Mouse (Mus musculus) stomach, postnatal 0 days (tissue): Measurements from ENCODE around the gene Rhobtb3. TPM values are rescaled to one million over a fixed set of nuclear protein-coding genes. Genes with fewer than 3 reads are reported as not detected.

ENCODE experiments used
- ATAC-seq: fragments of 200-750 bp; cut with Nextera tagmentation; 2 replicates; pipeline ENCODE4 v1.8.0; 2017; ENCODE audit not compliant: low FRiP score, low TSS enrichment
- DNase-seq: peaks from one replicate; pipeline ENCODE4 v3.0.0-alpha.2; 2016; ENCODE audit warnings: low spot score
- H3K27ac ChIP-seq: fragments of 300-500 bp; sonication (generic); replicated peaks from 2 replicates; pipeline ENCODE4 v1.5.1; 2014; ENCODE audit warnings: mild to moderate bottlenecking, control low read depth
- H3K27me3 ChIP-seq: fragments of 300-500 bp; sonication (generic); 2 replicates; pipeline ENCODE4 v1.6.1; 2014; ENCODE audit warnings: low read length; ENCODE audit not compliant: control insufficient read depth, insufficient read depth
- H3K36me3 ChIP-seq: fragments of 300-500 bp; sonication (generic); 2 replicates; pipeline ENCODE4 v1.6.1; 2014; ENCODE audit warnings: low read length, mixed read lengths; ENCODE audit not compliant: control insufficient read depth, insufficient read depth
- H3K4me1 ChIP-seq: fragments of 300-500 bp; sonication (generic); replicated peaks from 2 replicates; pipeline ENCODE4 v1.6.1; 2014; ENCODE audit warnings: antibody characterized with exemption; ENCODE audit not compliant: control insufficient read depth, insufficient read depth
- H3K4me2 ChIP-seq: fragments of 300-500 bp; sonication (generic); replicated peaks from 2 replicates; pipeline ENCODE4 v1.6.1; 2014; ENCODE audit warnings: low read depth, mild to moderate bottlenecking, control low read depth, moderate library complexity
- H3K4me3 ChIP-seq: fragments of 300-500 bp; sonication (generic); 2 replicates; pipeline ENCODE4 v1.5.1; 2014; ENCODE audit warnings: low read depth, low read length, control low read depth
- H3K9ac ChIP-seq: fragments of 300-500 bp; sonication (generic); 2 replicates; pipeline ENCODE4 v1.6.1; 2014; ENCODE audit warnings: mild to moderate bottlenecking, low read length, control low read depth, mixed read lengths
- H3K9me3 ChIP-seq: fragments of 300-500 bp; sonication (generic); 2 replicates; pipeline ENCODE4 v1.6.1; 2016; ENCODE audit warnings: low read length; ENCODE audit not compliant: control insufficient read depth
- CTCF ChIP-seq: IDR thresholded peaks from 2 replicates; pipeline ENCODE4 v1.5.1; 2016; ENCODE audit warnings: antibody characterized with exemption, low read depth, mild to moderate bottlenecking, moderate library complexity
- EP300 ChIP-seq: optimal IDR thresholded peaks from 2 replicates; pipeline ENCODE3; 2016; ENCODE audit warnings: antibody characterized with exemption
- WGBS: fragments of 180-500 bp; shearing (Covaris S2); extraction: QIAGEN DNeasy Blood & Tissue Kit; methylation state at CpG from one replicate; pipeline ENCODE4 v1.1.7; 2014; 5-methylcytosine and 5-hydroxymethylcytosine counted together
- polyA plus RNA-seq: library from polyadenylated mRNA; unstranded; fragments of >200 nt; fragmentation: Nextera tagmentation; extraction: Ambion mirVana; gene quantifications from 2 replicates; pipeline ENCODE4 v1.2.1, GENCODE M21; 2015

The Rhobtb3 gene
- polyA plus RNA-seq, 1 experiment from 2014 or later: 10.0 TPM

DNA sequence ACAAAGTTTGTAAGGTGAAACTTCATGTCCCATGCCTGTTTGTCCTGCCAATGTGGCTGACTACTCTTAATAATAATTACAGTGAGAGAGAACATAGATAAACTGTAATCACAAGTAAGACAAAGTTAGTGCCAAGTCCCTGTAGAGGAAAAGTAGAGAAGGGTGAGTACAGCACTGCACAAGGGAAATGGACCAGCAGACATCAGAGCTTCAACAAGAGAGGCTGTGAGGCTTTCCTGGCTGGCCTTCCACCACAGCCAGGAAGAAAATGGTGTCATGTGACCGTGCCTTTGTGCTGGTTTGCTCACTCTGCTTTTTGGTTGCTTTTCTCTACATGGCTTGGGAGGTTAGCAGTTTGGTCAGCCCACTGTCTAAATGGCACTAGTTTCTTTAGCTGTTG lies 31.9 kb upstream of the Rhobtb3 start:
- Histone ChIP-seq H3K4me1 (no peaks in the 10 kb centered on the region), H3K27me3 (no peaks in the 10 kb centered on the region), H3K4me3 (no peak overlapping the region), H3K9ac (no peak overlapping the region), H3K9me3 (no peaks in the 10 kb centered on the region), H3K36me3 (no peaks in the 10 kb centered on the region), H3K4me2 (no peak overlapping the region), H3K27ac (no peak overlapping the region)
- no peak for ATAC-seq
- 81% methylated on average over 1 of the region's 1 CpGs for WGBS
- no peak for DNase-seq
- no peak for TF ChIP-seq CTCF
- no peak for TF ChIP-seq EP300

DNA sequence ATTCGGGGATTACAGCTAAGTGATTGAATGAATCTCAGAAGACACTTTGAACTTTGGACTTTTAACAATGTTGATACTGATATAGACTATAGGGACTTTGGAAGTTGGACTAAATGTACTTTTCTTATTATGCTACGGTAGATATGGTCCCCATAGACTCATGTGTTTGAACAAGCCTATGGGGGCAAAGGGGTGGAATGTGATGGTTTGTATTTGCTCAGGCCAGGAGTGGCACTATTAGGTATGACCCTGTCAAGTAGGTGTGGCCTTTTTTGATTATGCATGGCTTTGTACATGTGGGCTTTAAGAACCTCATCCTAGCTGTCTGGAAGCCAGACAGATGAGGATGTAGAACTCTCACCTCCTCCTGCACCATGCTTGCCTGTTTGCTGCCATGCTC lies 30.8 kb upstream of the Rhobtb3 start:
- Histone ChIP-seq H3K27ac (no peak overlapping the region), H3K4me2 (no peak overlapping the region), H3K27me3 (no peaks in the 10 kb centered on the region), H3K9ac (no peak overlapping the region), H3K9me3 (no peaks in the 10 kb centered on the region), H3K4me1 (no peaks in the 10 kb centered on the region), H3K36me3 (no peaks in the 10 kb centered on the region), H3K4me3 (no peak overlapping the region)
- ATAC-seq (peak; percentile 67; the same call in 1 of the 2 replicates), DNase-seq (no peak)
- 47% methylated on average over 2 of the region's 2 CpGs for WGBS
- TF ChIP-seq EP300 (no peak), CTCF (no peak)

DNA sequence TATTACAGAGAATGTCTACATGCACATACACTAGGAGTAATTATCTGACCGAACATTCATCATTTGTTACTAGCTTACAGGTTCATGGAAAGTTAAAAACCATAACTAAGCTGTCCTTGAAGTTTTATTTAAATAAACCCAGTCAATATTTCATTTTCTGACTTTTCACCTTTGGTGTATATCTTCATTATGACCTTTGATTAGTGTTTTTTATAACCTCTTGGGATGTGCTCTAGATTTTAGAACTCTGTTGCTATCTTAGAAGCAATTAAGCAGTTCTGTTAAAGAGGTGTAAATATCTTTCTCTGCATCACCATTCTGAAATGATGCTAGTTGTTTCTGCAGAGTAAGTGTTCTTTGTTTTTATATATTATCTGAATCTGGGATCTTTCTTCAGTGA lies 23.1 kb upstream of the Rhobtb3 start, which contains the start of gene Spata9:
Gene Spata9, plus strand, starts transcription at position 301 of the 400 bp plus-strand sequence.
- Histone ChIP-seq H3K4me1 (no peaks in the 10 kb centered on the region), H3K9ac (no peak within 1 kb of the TSS), H3K9me3 (no peaks in the 10 kb centered on the region), H3K27ac (no peak within 1 kb of the TSS), H3K4me2 (no peak within 1 kb of the TSS), H3K4me3 (no peak within 1 kb of the TSS), H3K27me3 (no peaks in the 10 kb centered on the region), H3K36me3 (no peaks in the 10 kb centered on the region)
- 74% methylated on average over 1 of the region's 1 CpGs for WGBS
- DNase-seq: no peak
- TF ChIP-seq EP300 (no peak), CTCF (no peak)
- no peak for ATAC-seq

DNA sequence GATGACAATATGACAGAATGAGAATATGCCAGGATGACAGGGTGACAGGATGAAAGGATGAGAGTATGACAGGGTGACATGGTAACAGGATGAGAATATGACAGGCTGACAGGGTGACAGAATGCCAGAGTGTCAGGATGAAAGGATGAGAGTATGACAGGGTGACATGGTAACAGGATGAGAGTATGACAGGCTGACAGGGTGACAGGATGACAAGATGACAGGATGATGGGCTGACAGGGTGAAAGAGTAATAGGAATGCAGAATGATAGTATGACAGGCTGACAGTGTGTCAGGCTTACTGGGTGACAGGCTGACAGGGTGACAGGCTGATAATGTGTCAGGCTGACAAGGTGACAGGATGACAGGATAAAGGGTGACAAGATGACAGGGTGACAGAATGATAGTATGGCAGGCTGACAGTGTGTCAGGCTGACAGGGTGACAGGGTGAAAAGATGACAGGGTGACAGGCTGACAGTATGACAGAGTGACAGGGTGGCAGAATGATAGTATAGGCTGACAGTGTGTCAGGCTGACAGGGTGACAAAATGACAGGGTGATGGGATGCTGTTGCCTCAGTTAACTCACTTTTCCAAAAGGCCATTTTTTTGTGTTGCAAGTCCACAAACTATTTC lies 11.8 kb upstream of the Rhobtb3 start:
- H3K27me3 ChIP-seq: no peaks in the 10 kb centered on the region
- no peak overlapping the region for H3K4me3 ChIP-seq
- no peak overlapping the region for H3K27ac ChIP-seq
- no peaks in the 10 kb centered on the region for H3K4me1 ChIP-seq
- no peaks in the 10 kb centered on the region for H3K36me3 ChIP-seq
- H3K9ac ChIP-seq: no peak overlapping the region
- TF ChIP-seq EP300: no peak
- no peak for TF ChIP-seq CTCF
- H3K9me3 ChIP-seq: no peaks in the 10 kb centered on the region
- DNase-seq (no peak), ATAC-seq (no peak)
- H3K4me2 ChIP-seq: no peak overlapping the region

DNA sequence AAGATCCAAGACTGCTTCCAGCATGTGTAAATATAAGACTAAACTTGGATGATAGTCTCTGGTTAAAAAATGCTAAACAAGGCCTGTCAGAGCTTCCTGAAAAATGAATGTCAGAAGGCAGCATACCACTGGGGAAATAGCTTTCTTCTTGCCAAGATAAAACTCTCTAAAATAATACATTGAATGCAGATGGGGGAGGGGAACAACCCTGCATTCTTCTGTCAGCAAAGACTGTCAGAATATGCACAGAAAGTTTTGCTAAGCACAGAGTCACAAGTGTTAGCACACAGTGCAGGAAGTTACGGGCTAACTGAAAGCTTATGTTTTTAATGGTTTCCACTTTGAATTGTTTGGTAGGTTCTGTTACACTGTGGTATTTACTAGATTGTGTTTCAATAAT lies 6.6 kb upstream of the Rhobtb3 start:
- Histone ChIP-seq H3K27me3 (no peaks in the 10 kb centered on the region), H3K4me1 (no peaks in the 10 kb centered on the region), H3K4me2 (no peak overlapping the region), H3K9ac (no peak overlapping the region), H3K4me3 (no peak overlapping the region), H3K27ac (no peak overlapping the region), H3K9me3 (no peaks in the 10 kb centered on the region), H3K36me3 (no peaks in the 10 kb centered on the region)
- TF ChIP-seq EP300: no peak
- DNase-seq (no peak), ATAC-seq (no peak)
- 33% methylated on average over 1 of the region's 1 CpGs for WGBS

DNA sequence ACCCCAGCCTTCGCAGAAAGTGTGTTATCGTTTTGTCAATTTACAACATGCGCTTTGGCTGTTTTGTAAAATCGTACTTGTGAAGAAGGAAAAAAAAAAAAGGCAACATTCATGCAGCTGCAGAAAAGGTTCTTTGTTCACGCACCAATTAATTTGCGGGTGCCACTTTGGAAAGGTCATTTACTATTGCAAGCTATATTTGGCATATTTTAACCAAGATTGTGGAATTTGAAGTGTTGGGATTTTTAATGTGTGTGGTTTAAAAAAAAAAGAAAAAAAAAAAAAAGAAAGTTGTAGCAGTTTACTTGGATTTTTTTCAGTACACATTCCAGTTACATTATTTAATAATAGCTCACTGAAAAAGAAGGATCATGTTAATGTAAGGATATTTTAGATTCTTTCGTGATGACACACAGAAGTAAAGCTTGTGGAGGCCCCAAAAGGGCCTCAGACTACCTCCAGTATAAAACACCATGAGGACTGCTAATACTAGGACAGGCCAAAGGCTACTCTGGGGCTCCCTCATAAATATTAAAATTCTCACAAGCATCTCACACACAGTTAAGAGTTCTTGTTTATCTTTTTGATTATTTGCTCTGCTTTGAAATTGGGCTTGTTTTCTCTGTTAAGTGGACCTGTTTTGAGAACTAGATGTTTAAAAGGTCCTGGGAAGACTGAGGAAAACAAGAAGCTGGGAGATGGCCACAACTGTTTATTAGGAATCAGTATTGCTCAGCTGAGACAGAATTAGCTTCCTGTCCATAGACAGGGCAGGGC lies 507 bp upstream of the Rhobtb3 start:
- no peak for TF ChIP-seq CTCF
- TF ChIP-seq EP300: no peak
- Histone ChIP-seq H3K4me2 (peak overlapping the region; percentile 84), H3K4me3 (peak overlapping the region; percentile 90), H3K9ac (peak overlapping the region; percentile 92), H3K4me1 (no peaks in the 10 kb centered on the region), H3K27me3 (no peaks in the 10 kb centered on the region), H3K36me3 (no peaks in the 10 kb centered on the region), H3K9me3 (no peaks in the 10 kb centered on the region), H3K27ac (peak overlapping the region; percentile 97)
- no peak for DNase-seq
- ATAC-seq: no peak
- 2% methylated on average over 7 of the region's 7 CpGs for WGBS
